Mouse (Mus musculus): ENCODE data around the gene Prph2.

DNA sequence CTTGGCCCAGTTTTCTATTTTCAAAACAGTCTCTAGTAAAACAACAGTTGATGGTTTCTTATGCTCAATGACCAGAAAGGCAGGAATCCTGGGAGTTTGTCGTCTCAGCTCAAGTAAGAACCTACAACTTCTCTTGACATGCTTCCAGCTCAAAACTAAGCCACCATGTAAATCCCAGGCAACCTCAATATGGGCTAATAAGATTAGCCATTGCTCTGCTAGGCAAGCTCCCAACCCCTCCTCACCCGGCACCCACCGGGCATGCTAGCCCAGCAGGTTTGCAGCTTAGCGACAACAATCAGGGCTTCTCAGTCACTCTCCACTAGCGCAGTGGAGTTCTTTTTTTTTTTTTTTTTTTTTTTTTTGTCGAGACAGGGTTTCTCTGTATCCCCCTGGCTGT lies 15.9 kb downstream of the Prph2 start:
- no peak for TF ChIP-seq CTCF (IDR thresholded peaks at IDR 0.05; ENCODE audit: low read depth, low read length)
- no peak for TF ChIP-seq TAL1 (conservative IDR thresholded peaks at IDR 0.05; ENCODE audit: low read depth, low read length)
- TF ChIP-seq GATA1 (IDR thresholded peaks at IDR 0.05; ENCODE audit: borderline replicate concordance, low read length) = no peak
- no peak for TF ChIP-seq POLR2AphosphoS5 (IDR thresholded peaks at IDR 0.05; ENCODE audit: insufficient replicate concordance, low read depth, low read length)
- TF ChIP-seq GATA2 (IDR thresholded peaks at IDR 0.05; ENCODE audit: borderline replicate concordance, low read depth, low read length) = no peak
